Mouse (Mus musculus): ENCODE results near the gene B4galnt4.

B4galnt4 gene

GRCm38 (mm10) chr7:141117636-141118035, 56.7 kb downstream of the B4galnt4 start, which contains the start of gene Ano9:
Gene Ano9, minus strand, starts transcription at chr7:141117806.
- no peak for DNase-seq (ENCODE audit: low read depth in 1 of 2, low spot score in 2 of 2)

GRCm38 (mm10) chr7:141119487-141119886, 58.6 kb downstream of the B4galnt4 start:
- DNase-seq (ENCODE audit: low read depth in 1 of 2, low spot score in 2 of 2) = no peak

- DNase-seq (ENCODE audit: low read depth in 1 of 2, low spot score in 2 of 2) = no peak
Observed at GRCm38 (mm10) chr7:141120605-141121004, 59.7 kb downstream of the B4galnt4 start.

- no peak for DNase-seq (ENCODE audit: low read depth in 1 of 2, low spot score in 2 of 2)
Observed at GRCm38 (mm10) chr7:141121051-141121531, 60.2 kb downstream of the B4galnt4 start.

Data from monocyte, adult 2 months (primary cell).